Mouse (Mus musculus): ENCODE data around the gene Naa25.

Gene Naa25

GRCm38 (mm10) chr5:121452026-121452869 is 54.5 kb downstream of the Naa25 start, which contains the start of gene Erp29:
Gene Erp29, minus strand, starts transcription at chr5:121452506.
- peak; percentile 93 for DNase-seq (ENCODE audit: low read depth, low spot score)

GRCm38 (mm10) chr5:121452906-121453305 is 55.2 kb downstream of the Naa25 start:
- DNase-seq (ENCODE audit: low read depth, low spot score), result no peak

DNA sequence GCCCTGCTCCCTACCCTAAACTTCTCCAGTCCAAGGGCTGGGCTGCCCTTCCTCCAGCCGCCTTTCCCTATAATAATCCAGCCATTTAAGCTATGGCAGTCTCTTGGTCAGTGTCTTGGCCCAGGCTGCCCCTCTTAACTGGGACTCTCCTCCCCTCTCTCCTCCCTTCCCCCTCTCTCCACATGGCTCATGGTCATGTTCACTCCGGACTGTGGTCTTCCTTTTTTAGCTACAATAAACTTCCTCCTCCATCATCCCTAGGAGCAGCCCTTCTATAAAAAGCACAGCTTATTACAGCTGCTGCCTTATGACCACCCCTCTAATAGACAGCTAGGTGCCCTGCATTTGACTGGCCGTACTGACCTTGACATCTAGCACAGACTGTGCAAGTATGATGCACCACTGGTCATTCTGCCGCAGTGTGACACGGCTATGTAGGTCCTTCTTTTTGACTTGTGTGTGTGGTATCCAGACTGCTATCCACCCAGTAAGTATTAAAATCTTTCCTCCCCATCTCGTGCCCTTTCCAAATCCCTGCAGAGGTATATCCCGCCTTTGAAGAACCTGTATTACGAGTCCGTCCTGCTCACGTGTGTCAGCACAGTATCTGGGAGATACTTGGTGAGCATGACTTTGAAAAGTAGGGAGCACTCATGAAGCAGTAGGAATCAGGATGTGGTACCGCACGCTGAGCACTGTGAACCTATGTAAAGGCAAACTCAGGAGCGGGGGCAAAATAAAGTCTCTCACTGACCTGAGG is 56.2 kb downstream of the Naa25 start:
- DNase-seq (ENCODE audit: low read depth, low spot score), result no peak

DNA sequence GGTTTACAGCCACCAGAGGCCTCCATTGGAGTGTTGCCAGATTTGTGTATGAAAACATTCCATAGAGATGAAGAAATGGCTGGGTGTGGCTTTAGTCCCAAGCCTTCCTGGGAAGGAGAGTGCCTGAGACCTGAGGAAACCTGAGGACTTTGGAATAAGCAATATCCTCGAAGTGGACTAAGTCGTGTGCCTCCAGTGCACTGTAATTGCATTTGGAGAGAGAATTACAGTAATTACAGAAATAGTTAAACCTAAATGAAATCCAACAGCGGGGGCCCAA is 56.7 kb downstream of the Naa25 start:
- peak; percentile 48 for DNase-seq (ENCODE audit: low read depth, low spot score)

- DNase-seq (ENCODE audit: low read depth, low spot score), result no peak
Observed at GRCm38 (mm10) chr5:121455510-121456265, 58.0 kb downstream of the Naa25 start.

- DNase-seq (ENCODE audit: low read depth, low spot score), result no peak
Observed at GRCm38 (mm10) chr5:121461339-121462170, 63.8 kb downstream of the Naa25 start.

- DNase-seq (ENCODE audit: low read depth, low spot score), result no peak
Observed at GRCm38 (mm10) chr5:121462171-121462502, 64.4 kb downstream of the Naa25 start.

DNA sequence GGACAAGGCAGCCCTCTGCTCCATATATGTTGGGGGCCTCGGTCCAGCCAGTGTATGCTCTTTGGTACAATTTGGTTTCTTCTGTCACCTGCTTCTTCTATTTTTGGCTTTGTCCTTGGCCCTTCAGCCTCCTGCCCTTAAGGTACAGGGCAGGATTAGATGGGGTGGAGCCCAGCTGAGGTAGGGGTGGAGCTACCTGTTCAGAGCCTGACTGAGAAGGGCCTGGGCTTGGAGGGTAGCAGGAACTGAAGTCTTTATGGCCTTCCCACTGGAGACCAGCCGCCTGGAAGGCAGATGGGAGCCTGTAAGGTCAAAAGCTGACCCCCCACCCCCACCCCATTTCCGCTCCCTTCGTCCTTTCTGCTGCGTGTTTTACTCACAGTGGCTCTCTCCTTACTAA is 65.2 kb downstream of the Naa25 start:
- DNase-seq (ENCODE audit: low read depth, low spot score), result no peak

DNA sequence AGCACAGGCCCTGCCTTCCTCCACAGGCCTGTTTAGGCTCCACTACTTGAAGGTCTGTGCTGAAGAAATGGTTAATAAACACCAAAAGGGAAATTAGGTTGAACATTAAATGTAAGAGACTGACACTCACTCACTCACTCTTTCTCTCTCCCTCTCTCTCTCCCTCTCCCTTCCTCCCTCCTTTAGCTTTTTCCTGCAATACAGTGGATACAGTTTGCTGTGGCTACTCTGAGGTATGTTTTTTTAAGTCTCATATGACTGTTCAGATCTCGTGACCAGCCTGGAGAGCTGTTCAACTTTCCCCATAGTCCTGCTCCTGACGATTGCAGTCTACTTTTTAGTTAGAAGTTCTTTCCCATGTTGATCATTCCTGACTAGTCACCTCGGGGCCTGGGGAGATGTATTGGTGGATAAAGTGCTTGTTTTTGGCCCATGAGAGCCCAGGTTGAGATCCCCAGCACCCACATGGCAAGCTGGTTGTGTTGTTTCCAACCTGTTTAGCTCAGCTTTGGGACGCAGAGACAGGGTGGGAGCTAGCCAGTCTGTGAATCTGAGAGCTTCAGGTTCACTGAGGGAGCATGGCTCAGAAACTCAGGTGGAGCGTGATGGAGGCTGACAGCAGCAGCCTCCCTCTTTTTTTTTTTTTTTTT is 66.0 kb downstream of the Naa25 start:
- no peak for DNase-seq (ENCODE audit: low read depth, low spot score)

GRCm38 (mm10) chr5:121469566-121469965 is 71.8 kb downstream of the Naa25 start:
- DNase-seq (ENCODE audit: low read depth, low spot score), result no peak

DNA sequence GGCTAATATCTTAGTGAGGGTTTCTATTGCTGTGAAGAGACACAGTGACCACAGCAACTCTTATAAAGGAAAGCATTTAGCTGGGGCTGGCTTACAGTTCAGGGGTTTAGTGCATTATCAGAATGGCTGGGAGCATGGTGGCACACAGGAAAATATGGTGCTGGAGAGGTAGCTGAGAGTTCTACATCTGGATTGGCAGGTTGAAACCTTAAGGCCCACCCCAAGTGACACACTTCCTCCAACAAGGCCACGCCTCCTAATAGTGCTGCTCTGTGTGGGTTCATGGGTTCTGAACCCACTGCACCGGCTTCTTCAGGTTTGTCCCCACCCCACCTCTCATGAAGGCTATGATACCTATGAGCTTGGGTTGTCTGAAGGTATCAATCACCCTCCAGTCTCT is 74.7 kb downstream of the Naa25 start:
- DNase-seq (ENCODE audit: low read depth, low spot score), result peak; percentile 77

DNA sequence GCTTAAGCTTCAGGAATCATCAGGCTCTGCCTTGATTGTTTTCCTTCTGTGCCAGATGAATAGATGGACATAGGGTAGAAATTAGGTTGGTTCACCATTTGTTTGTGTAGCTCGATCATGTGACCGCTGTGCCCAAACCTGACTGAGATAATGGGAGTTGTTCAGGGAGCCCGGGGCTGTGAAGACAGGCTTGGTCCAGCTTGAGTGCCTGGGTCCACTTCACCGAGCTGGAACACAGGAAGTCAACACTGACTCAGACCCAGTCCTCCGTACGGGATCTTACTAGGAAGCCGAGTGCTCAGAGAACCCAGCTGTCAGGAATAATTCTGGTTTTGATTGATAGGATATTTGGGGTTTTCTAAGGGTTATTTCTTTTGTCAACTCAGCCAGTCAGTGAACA is 76.9 kb downstream of the Naa25 start:
- no peak for DNase-seq (ENCODE audit: low read depth, low spot score)

DNA sequence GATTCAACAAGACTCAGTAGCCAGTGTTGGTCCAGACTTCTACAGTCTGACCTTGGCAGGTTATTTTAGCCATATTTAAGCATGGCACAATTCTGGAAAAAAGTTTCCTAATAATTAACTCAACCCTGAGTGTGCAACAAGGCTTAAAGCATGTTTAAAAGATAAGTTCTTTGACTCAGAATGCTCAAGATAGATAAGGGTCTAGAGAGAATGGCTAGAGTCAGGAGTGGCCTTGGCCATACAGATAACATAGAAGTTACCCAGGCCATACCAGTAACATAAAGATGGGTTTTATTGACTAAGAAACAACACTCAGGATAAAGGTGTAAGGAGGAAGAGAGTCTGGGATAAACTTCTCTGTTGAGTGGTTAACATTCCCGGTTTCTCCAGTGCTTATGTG is 78.3 kb downstream of the Naa25 start:
- no peak for DNase-seq (ENCODE audit: low read depth, low spot score)

GRCm38 (mm10) chr5:121477680-121478079 is 79.9 kb downstream of the Naa25 start:
- DNase-seq (ENCODE audit: low read depth, low spot score), result peak; percentile 68

GRCm38 (mm10) chr5:121484801-121485200 is 87.1 kb downstream of the Naa25 start:
- no peak for DNase-seq (ENCODE audit: low read depth, low spot score)

GRCm38 (mm10) chr5:121493305-121493704 is 95.6 kb downstream of the Naa25 start:
- no peak for DNase-seq (ENCODE audit: low read depth, low spot score)
